Mouse (Mus musculus) small intestine, adult 2 months (tissue): ENCODE measurements around the gene Mtch1. TPM values are rescaled to one million over a fixed set of nuclear protein-coding genes. Genes with fewer than 3 reads are reported as not detected.

Experiments used
- H3K27ac ChIP-seq: fragments of 200-500 bp; 2 replicates; pipeline ENCODE4 v1.5.1; 2012; ENCODE audit warnings: low read depth, low read length, control low read depth, inconsistent platforms; ENCODE audit not compliant: insufficient read depth
- H3K27me3 ChIP-seq: fragments of 200-500 bp; 2 replicates; pipeline ENCODE4 v1.6.1; 2012; ENCODE audit warnings: mild to moderate bottlenecking, moderate library complexity, low read length, inconsistent platforms; ENCODE audit not compliant: control insufficient read depth, insufficient read depth
- H3K36me3 ChIP-seq: fragments of 200-500 bp; 2 replicates; pipeline ENCODE4 v1.6.1; 2012; ENCODE audit warnings: mild to moderate bottlenecking, low read length, control low read depth, inconsistent platforms; ENCODE audit not compliant: control insufficient read depth, insufficient read depth
- H3K4me1 ChIP-seq: fragments of 200-500 bp; 2 replicates; pipeline ENCODE4 v1.6.1; 2012; ENCODE audit warnings: low read length, inconsistent platforms, mixed read lengths; ENCODE audit not compliant: control insufficient read depth, insufficient read depth, insufficient read length
- H3K4me3 ChIP-seq: fragments of 200-500 bp; 2 replicates; pipeline ENCODE4 v1.5.1; 2012; ENCODE audit warnings: low read depth, mild to moderate bottlenecking, control low read depth, inconsistent platforms, low read length, moderate library complexity
- CTCF ChIP-seq: fragments of 200-500 bp; IDR thresholded peaks from 2 replicates; pipeline ENCODE4 v1.5.1; 2012; ENCODE audit warnings: low read depth, mild to moderate bottlenecking, control low read depth, inconsistent platforms, low read length, moderate library complexity, mixed read lengths; ENCODE audit not compliant: insufficient replicate concordance, insufficient read length; ENCODE audit errors: extremely low read depth
- POLR2A ChIP-seq: fragments of 200-500 bp; IDR thresholded peaks from 2 replicates; pipeline ENCODE4 v1.6.1; 2012; ENCODE audit warnings: low read depth, mild to moderate bottlenecking, control low read depth, inconsistent platforms, low read length, moderate library complexity
- WGBS: fragments of 180-500 bp; shearing (Covaris S2); methylation state at CpG from one replicate; pipeline ENCODE4 v1.1.7; 2018; 5-methylcytosine and 5-hydroxymethylcytosine counted together
- polyA plus RNA-seq: library from polyadenylated mRNA; depleted of rRNA; stranded (reverse); fragments of >200 nt; gene quantifications from 2 replicates; pipeline ENCODE4 v1.2.3, GENCODE M21; 2012; rRNA removed

The Mtch1 gene
- polyA plus RNA-seq, 1 experiment: 260 TPM

DNA sequence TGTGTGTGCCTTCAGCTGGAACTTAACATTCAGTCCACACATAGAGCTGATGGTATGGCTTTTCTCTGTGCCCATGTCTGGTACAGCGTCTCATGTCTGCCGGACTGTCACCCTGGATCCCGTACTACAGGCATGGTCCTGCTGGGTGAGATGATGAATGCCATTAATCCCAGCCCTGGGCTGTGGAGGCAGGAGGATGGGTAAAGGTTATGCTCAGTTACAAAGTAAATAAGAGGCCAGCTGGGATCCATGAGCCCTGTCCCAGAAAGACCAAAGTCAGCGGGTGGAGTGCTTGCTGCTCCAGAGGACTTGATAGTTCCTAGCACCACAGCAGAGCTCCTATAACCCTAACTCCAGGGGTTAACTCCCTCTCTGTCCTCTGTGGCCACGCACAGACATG is 51.9 kb downstream of the Mtch1 start:
- no peak overlapping the region for H3K27ac ChIP-seq
- H3K36me3 ChIP-seq: peaks cover 37% of the 10 kb centered on the region
- 70% methylated on average over 5 of the region's 5 CpGs for WGBS

DNA sequence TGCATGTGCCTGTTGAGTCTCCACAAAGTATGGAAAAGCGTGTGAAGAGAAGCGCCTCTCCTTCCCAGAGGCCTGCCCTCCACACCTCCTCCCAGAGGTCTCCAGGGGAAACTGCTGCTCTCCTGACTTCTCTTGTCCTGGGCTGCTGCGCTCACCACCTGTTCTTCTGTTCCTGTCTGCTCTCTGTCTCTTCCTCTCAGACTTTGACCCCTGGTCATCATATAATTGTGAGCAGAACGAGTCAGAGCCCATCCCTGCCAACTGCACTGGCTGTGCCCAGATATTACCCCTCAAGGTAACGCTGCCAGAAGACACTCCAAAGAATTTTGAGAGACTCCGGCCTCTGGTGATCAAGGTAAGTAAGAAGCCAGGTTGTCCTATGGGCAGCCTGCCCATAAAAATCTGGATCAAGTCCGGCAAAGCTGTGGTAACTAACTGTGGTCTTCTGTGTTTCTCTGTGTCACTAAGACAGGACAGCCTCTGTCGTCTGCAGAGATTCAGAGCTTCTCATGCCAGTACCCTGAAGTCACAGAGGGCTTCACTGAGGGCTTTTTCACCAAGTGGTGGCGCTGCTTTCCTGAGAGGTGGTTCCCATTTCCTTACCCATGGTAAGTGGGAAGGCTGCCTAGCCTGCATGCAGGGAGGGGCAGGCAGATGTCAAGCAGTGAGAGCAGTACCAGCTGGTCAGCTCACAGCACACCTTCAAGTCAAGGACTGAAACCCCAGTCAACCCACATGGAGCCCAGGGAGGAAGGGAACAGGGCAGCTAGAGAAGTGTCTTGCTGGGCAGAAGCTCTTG is 53.7 kb downstream of the Mtch1 start:
- 29% methylated on average over 9 of the region's 9 CpGs for WGBS
- Histone ChIP-seq H3K36me3 (peaks cover 31% of the 10 kb centered on the region), H3K27me3 (no peaks in the 10 kb centered on the region), H3K27ac (peak overlapping the region; percentile 68), H3K4me3 (peak overlapping the region; percentile 9; the same call in 1 of the 2 replicates), H3K4me1 (peaks cover 14% of the 10 kb centered on the region; the same call in 1 of the 2 replicates)
- no peak for TF ChIP-seq POLR2A
- TF ChIP-seq CTCF: no peak

More for the DNA sequence above, 51.9 kb downstream of the Mtch1 start:
- H3K27me3 ChIP-seq: no peaks in the 10 kb centered on the region
- H3K4me1 ChIP-seq: peaks cover 14% of the 10 kb centered on the region; the same call in 1 of the 2 replicates
- no peak overlapping the region for H3K4me3 ChIP-seq
- TF ChIP-seq CTCF (no peak), POLR2A (no peak)

DNA sequence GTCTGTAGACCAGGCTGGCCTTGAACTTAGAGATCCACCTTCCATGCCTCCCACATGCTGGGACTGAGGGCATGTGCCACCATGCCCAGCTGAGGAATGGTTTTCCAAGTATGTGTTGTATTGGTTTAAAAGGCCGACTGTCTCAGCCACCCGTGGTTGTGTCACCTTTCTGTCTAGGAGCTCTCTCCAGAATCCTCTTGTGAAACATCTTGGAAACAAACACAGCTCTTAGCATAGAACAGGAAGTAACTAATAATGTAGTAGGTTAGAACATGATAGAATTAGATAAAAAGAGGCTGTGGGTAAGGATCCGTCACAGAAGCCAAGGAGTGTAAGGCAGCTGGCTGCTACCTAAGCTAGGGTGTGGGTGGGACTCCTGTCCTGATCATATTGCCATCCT is 54.7 kb downstream of the Mtch1 start:
- H3K36me3 ChIP-seq: peaks cover 24% of the 10 kb centered on the region
- H3K4me1 ChIP-seq: peaks cover 14% of the 10 kb centered on the region; the same call in 1 of the 2 replicates
- peak overlapping the region; percentile 59; the same call in 1 of the 2 replicates for H3K27ac ChIP-seq
- H3K4me3 ChIP-seq: no peak overlapping the region
- WGBS: 54% methylated on average over 3 of the region's 3 CpGs
- no peaks in the 10 kb centered on the region for H3K27me3 ChIP-seq
- TF ChIP-seq CTCF (no peak), POLR2A (no peak)

DNA sequence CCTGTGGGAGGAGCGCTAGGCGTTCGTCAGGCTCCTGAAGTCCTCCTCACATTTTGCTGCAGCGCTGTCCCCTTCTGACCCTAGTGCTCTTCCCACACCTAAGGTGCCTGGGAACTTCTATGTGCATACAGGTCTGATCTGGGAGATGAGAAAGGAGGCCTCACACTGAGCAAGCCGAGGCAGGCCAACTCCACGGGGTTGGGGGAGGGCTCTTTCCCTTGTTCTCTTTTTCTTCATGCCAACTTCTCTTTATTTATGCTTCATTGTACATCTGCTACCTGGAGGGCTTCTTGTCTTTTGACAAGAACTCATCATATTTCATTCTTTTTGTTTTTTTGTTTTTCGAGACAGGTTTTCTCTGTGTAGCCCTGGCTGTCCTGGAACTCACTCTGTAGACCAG is 55.9 kb downstream of the Mtch1 start:
- Histone ChIP-seq H3K4me3 (no peak overlapping the region), H3K27ac (no peak overlapping the region), H3K36me3 (peaks cover 18% of the 10 kb centered on the region), H3K27me3 (no peaks in the 10 kb centered on the region), H3K4me1 (peaks cover 14% of the 10 kb centered on the region; the same call in 1 of the 2 replicates)
- TF ChIP-seq CTCF (no peak), POLR2A (no peak)
- 91% methylated on average over 7 of the region's 7 CpGs for WGBS

DNA sequence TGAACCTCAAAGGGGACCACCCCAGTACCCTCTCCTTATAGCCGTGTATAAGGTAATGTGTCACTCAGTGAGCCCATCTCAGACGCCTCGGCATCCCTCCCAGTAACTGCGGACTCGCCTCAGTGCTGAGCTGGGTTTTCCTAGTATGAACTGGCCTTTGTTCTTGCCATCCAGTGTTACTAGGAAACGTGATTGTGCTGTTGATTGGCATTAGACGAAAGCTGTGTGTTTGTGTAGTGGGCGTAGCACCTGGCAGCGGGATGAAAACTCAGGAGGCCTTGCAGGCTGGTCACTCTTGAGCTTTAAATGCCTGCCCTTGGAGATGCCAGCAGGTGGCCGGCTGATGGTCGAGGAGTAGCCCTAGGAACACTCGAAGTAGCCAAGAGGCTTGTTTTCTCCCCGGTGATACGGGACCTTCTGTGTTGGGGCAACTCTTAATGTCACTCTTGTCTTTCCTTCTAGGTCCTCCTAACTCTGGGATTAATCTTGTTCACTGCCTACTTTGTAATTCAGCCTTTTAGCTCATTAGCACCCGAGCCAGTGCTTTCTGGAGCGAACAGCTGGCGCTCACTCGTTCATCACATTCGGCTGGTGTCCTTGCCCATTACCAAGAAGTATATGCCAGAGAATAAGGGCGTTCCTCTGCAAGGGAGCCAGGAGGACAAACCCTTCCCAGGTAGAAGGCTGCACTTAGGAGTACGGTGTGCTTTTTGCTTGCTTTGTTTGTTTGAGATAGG is 65.3 kb downstream of the Mtch1 start:
- Histone ChIP-seq H3K4me3 (no peak overlapping the region), H3K27ac (no peak overlapping the region), H3K36me3 (peaks cover 16% of the 10 kb centered on the region), H3K27me3 (no peaks in the 10 kb centered on the region), H3K4me1 (no peaks in the 10 kb centered on the region)
- 61% methylated on average over 21 of the region's 21 CpGs for WGBS
- TF ChIP-seq CTCF (no peak), POLR2A (no peak)

Other genes with a start within 250 kb of the Mtch1 start
- 0.37 and 2.5 TPM in 2 replicates for gene Rab44, start 233.8 kb downstream of the Mtch1 start, polyA plus RNA-seq
- 0.71 and 2.3 TPM in 2 replicates for gene Cpne5, start 109.8 kb downstream of the Mtch1 start, polyA plus RNA-seq
- 16.3 and 26.0 TPM in 2 replicates for gene Ppil1, start 83.7 kb downstream of the Mtch1 start, polyA plus RNA-seq
- 22.9 and 48.7 TPM in 2 replicates for gene BC004004, start 79.1 kb downstream of the Mtch1 start, polyA plus RNA-seq
- gene Pi16, start 30.3 kb downstream of the Mtch1 start, polyA plus RNA-seq: 1.6 and 4.7 TPM in 2 replicates
- gene Fgd2, start 13.0 kb upstream of the Mtch1 start, polyA plus RNA-seq: 14.0 and 16.3 TPM in 2 replicates
- 38.9 and 160 TPM in 2 replicates for gene Pim1, start 142.8 kb upstream of the Mtch1 start, polyA plus RNA-seq
- not detected in 2 replicates for gene Gm17657, start 201.7 kb upstream of the Mtch1 start, polyA plus RNA-seq
- 13.8 and 27.3 TPM in 2 replicates for gene Tbc1d22b, start 201.9 kb upstream of the Mtch1 start, polyA plus RNA-seq
- 0.29 TPM in 1 of 2 replicates, not detected in the other for gene Tmem217, start 204.5 kb upstream of the Mtch1 start, polyA plus RNA-seq